Mouse (Mus musculus): ENCODE data around the gene Olfr619.

Olfr619 gene

DNA sequence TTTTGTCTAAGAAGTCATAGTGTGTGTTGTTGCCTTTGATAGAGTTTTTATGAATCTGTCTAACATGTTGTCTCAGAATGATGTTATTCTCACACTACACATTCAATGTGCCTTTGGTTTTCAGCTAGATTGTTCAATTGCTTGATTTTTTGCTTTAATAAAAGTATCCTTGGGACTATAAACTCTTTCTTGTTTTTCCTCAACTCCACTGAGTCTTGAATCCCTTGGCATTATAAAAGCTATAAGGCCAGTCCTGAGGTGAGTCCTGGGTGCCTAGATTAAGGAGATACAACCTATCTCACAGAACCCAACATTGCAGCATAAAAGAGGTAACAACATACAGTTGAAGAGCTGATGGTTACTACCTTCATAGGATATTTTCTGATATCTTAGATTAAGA is at the start of gene Olfr619:
Gene Olfr619 (plus strand): TSS at position 301 of the 400 bp plus-strand sequence.
- DNase-seq (ENCODE audit: extremely low read depth, insufficient read length, low spot score): no peak

DNA sequence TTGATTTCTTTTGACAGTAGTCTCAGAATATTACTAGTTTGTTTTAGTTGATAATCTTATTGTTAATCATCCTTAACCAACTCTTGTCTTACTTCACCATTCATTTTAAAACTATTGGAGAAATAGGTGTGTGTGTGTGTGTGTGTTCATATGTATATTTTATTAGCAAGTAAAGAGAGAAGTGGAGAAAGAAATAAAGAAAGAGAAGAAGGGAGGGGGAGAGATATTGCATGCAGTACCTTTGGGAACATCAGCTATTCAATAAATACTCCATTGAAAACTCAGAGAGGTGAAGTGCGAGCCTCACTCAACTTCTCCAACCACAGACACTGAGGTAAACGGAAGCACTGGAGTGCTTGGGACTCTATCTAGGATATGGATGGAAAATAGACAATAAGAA is 44.6 kb upstream of the Olfr619 start, which contains the start of gene Olfr615:
Gene Olfr615 (plus strand): TSS at position 301 of the 400 bp plus-strand sequence.
- DNase-seq (ENCODE audit: extremely low read depth, insufficient read length, low spot score): no peak

DNA sequence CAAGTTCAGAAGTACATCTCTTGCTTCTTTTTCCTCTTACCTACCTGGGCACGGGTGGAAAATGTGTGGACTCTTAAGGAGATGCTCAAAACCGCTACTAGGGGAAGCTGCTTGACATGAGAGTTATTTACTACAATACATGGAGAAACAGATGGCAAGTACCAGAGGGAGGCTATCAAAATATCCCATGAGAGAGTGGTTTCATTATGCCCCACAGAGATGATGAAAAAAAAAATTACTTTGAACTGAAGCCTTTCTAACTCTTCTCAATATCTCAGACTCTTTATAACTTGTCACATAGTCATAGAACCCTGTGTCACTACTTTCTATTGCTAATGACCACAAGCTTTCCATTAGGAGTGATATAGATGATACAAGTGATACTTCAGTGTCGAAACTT is 31.3 kb upstream of the Olfr619 start, which contains the start of gene Olfr616:
Gene Olfr616 (minus strand): TSS at position 101 of the 400 bp plus-strand sequence.
- no peak for DNase-seq (ENCODE audit: extremely low read depth, insufficient read length, low spot score)

DNA sequence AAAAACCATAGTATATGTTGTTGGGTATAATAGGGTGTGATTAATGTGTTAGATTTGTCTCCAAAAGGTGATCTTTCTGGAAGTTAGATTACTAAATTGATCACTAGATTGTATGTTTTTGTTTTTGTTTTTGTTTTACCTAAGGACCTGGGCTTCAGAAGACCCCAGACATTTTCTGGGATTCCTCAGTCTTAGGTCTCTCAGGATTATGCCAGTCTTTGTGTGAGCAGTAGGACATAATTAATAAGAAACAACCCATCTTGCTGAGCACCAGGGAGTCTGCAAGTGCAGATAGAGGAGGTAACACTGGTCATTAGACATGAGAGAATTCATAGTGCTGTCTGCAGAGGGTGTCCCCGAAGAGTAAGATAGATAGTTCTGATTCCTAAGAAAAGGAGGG is 27.6 kb upstream of the Olfr619 start, which contains the start of gene Olfr617:
Gene Olfr617 (plus strand): TSS at position 301 of the 400 bp plus-strand sequence.
- no peak for DNase-seq (ENCODE audit: extremely low read depth, insufficient read length, low spot score)

DNA sequence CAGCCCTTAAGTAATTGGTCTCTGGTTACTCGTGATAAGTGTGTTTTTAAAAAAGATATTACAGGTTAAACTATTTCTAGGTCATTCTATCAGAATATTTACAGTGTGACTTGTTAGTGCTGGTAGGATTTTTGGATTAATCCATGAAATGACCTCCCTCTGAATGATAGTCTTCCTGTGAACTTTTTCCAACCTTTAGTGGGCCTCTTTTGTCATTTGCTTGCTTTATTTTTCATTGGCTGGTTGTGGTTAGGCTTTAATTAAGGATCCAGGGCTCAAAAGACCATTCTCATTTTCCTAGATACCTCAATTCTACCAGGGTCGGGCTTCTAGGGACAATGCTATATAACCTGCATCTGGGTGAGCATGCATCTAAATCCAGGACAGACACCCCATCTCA is 10.6 kb upstream of the Olfr619 start, which contains the start of gene Olfr618:
Gene Olfr618 (plus strand): TSS at position 301 of the 400 bp plus-strand sequence.
- no peak for DNase-seq (ENCODE audit: extremely low read depth, insufficient read length, low spot score)

DNA sequence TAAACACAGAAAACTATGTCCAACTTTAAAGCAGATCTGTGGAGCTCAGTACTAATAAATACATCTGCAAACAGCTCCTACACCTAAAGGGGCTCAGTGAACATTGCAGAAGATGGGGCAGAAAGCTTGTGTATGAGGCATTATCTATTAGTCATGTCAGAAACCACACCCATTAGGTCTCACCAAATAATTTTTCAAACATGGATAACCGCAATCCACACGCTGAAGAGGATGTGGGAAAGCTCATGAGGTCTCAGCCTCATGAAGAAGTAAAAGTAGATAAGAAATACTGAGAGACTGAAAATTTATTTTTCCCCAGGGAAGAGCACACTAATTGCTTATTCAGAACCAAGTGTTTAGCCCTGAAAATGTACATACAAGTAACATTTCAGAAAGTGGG is 7.0 kb downstream of the Olfr619 start:
- DNase-seq (ENCODE audit: extremely low read depth, insufficient read length, low spot score): no peak

DNA sequence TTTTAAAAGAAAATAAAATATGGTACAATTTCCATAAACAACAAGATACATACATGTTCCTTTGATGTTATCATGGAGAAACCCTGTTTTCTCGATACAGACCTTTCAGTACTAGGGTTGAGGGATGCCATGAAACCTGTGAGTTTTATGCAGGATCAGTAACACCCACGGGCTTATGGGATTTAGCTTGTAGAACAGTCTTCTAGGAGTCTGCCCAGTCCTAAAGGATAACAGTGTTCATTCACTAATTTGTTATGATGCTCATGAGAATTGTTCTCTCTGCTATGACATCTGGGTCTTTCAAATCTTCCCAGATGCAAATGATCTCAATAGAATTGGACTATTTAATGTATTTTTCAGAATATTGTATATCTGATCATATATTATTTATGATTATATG is 12.1 kb downstream of the Olfr619 start, which contains the start of gene Olfr620:
Gene Olfr620 (minus strand): TSS at position 101 of the 400 bp plus-strand sequence.
- DNase-seq (ENCODE audit: extremely low read depth, insufficient read length, low spot score): no peak

DNA sequence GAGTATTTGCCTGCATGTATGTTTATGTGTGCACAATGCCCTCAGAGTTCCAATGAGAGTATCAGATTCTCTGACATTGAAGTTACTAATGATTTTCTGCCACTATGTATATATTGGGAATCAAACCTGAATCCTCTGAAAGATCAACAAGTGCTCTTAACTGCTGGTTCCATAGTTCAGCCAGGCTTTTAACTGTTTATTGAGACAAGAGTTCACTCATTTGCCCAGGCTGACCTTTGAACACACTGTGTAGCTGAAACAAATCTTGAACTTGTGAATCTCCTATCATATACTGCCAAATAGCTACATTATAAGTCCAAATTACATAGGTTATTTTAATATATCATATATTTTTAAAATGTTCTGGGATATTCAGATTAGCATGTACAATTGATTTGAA is 36.4 kb downstream of the Olfr619 start:
- DNase-seq (ENCODE audit: extremely low read depth, insufficient read length, low spot score): no peak

DNA sequence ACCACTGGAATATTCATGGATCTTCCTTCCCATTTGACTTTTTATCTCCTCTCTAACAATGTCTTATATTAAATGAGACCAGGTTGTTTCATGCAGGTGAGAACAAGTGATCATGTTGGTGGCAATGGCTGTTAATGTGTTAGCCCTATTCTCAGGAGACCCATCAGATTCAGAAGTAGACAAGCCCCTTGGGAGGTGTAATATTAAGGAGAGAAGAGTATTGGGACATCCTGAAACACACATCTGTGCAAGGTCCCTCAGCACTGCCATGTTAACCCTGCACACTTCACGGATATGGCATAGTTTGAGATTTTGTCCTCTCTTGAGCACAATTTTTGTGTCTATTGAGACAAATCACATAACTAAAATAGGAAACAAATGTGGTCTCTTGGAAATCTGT is 42.2 kb downstream of the Olfr619 start, which contains the start of gene Olfr622:
Gene Olfr622 (minus strand): TSS at position 101 of the 400 bp plus-strand sequence.
- DNase-seq (ENCODE audit: extremely low read depth, insufficient read length, low spot score): no peak

DNA sequence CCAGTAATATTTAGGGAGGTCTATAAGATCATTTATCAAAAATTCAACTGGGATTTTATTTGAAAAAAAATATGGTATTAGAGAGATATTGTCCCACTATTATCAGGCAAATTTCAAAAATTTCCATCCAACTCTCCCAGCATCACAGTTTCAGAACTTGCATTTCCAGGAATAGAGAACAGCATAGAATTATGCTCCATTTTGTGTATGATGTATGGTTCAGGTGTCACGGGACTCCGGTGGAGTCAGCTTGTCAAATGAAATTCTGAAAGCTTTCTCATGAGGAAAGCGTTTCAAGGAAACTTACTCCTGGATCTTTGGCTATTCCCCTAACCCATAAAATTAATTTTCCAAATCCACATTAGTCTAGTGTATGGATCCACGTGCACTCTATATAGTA is 43.7 kb downstream of the Olfr619 start:
- DNase-seq (ENCODE audit: extremely low read depth, insufficient read length, low spot score): no peak

Data from 3134 (cell line).